In the genomic region with DNA sequence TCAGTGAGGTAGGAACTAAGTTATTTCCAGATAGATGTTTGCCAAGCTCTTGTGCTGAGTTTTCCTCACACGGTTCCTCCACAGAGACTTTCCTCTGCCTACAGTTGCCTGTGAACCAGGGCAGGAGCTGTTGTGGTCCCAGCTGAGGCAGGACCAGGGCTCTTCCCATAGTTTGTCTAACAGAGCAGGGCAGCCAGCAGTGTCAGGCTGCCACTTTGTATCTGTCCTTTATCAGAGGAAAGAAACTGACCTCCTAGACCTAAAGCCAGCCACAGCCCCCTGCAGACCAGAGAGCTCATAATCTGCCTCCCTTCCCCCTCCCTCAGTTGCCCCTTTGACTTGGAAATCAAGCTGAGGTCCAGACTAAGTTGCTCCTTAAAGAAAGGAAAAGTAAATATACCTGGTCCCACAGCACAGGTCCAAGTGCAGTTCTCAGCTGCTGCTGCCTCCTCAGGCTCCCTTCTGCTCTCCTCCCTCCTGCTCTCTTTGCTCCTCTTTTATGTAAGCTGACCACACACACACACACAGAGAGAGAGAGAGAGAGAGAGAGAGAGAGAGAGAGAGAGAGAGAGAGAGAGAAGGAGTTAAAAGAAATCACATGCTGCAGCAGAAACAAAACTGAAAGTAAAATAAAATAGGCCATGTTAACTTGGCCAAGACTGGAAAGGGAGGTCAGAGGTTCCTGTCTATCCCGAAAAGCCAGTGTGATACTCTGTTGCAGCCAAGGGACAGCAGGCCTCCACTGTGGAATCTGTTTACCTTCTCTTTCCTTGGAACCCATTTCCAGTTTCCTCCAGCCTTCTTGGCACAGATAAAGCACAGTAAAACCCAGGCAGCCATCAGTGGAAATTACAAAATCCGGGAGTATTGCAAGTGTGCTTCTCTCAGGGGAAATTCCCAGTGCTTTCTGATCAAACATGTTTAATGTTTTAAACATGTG, we compare ENCODE assay signal across 10 mouse cellular contexts. TPM values are rescaled to one million over a fixed set of nuclear protein-coding genes. Genes with fewer than 3 reads are reported as not detected.
DNase-seq lines count a peak whose midpoint lies in the region; ATAC-seq and TF ChIP-seq lines count a peak whose summit lies in the region.
"Not testable (repeated sequence)": the region's sequence is repeated elsewhere in the genome, so short reads cannot be mapped to it uniquely, and the experiment has no call there.
"Had no signal": no experiment of that assay in that cellular context is flagged by ENCODE, and none has a peak within 500 bp of the region (broad histone marks: within the 10 kb centered on the region; RNA-seq: fewer than 3 reads in every experiment).

Gm43302 (minus strand) TSS at position 470 of the 940 bp plus-strand sequence.
Gbp6 (minus strand) TSS at position 473 of the 940 bp plus-strand sequence.

- H3K4me2 ChIP-seq in hindbrain, postnatal 0 days (ENCODE audit: low read depth, low read length) = not testable (repeated sequence)
- peak within 1 kb of the TSS; percentile 46 for H3K4me2 ChIP-seq in lung, postnatal 0 days (replicated peaks; ENCODE audit: low read depth, low read length)

- peak within 1 kb of the TSS; percentile 5; the same call in 1 of the 2 replicates for H3K27ac ChIP-seq in hindbrain, postnatal 0 days
- H3K27ac ChIP-seq in lung, postnatal 0 days (ENCODE audit: low read length) = peak within 1 kb of the TSS; percentile 63
- H3K27ac ChIP-seq in small intestine, adult 2 months (ENCODE audit: insufficient read depth, low read depth, low read length) = peak within 1 kb of the TSS; percentile 71

- not testable (repeated sequence) for H3K27me3 ChIP-seq in hindbrain, postnatal 0 days (ENCODE audit: insufficient read depth, low read length); lung, postnatal 0 days (replicated peaks; ENCODE audit: insufficient read depth, low read length); small intestine, adult 2 months (ENCODE audit: control insufficient read depth, insufficient read depth, low read length)

- not testable (repeated sequence) for H3K36me3 ChIP-seq in hindbrain, postnatal 0 days (ENCODE audit: insufficient read depth, low read length); lung, postnatal 0 days (ENCODE audit: insufficient read depth, low read length); small intestine, adult 2 months (ENCODE audit: control insufficient read depth, insufficient read depth, low read length)

- not testable (repeated sequence) for H3K9ac ChIP-seq in hindbrain, postnatal 0 days (replicated peaks; ENCODE audit: low read length); lung, postnatal 0 days (replicated peaks; ENCODE audit: low read depth)

- H3K4me1 ChIP-seq in hindbrain, postnatal 0 days (ENCODE audit: insufficient read depth, low read length); lung, postnatal 0 days (ENCODE audit: insufficient read depth, low read depth, low read length); small intestine, adult 2 months (ENCODE audit: control insufficient read depth, insufficient read depth, insufficient read length, low read length): not testable (repeated sequence)

- H3K4me3 ChIP-seq in hindbrain, postnatal 0 days (ENCODE audit: low read length) = not testable (repeated sequence)
- 0 out of 2 replicates have a peak within 1 kb of the TSS, but pooled peaks have one; percentile 4 for H3K4me3 ChIP-seq in lung, postnatal 0 days (ENCODE audit: low read depth, low read length)
- H3K4me3 ChIP-seq in small intestine, adult 2 months (ENCODE audit: low read depth, low read length) = peak within 1 kb of the TSS; percentile 54

- ATAC-seq in common myeloid progenitor, adult 5-6 weeks (replicated peaks; ENCODE audit: low read depth, poor library complexity, severe bottlenecking) = 0 out of 2 replicates have a peak, but pooled peaks have one; percentile 17
- ATAC-seq in hindbrain, postnatal 0 days = not testable (repeated sequence)
- ATAC-seq in lung, postnatal 0 days = peak; percentile 79

- whole genome bisulfite sequencing in hindbrain, postnatal 0 days = 30% methylated on average over 3 of the region's 3 CpGs
- WGBS in lung, postnatal 0 days = 16% methylated on average over 3 of the region's 3 CpGs
- WGBS in small intestine, adult 2 months = 15% methylated on average over 3 of the region's 3 CpGs

- not testable (repeated sequence) for H3K9me3 ChIP-seq in hindbrain, postnatal 0 days (ENCODE audit: low read length); lung, postnatal 0 days (ENCODE audit: low read length)

- 0 out of 2 replicates have a peak, but pooled peaks have one; percentile 28 for TF ChIP-seq EP300 in lung, postnatal 0 days (IDR thresholded peaks at IDR 0.05)

- not testable (repeated sequence) for TF ChIP-seq POLR2A in small intestine, adult 2 months (IDR thresholded peaks at IDR 0.05; ENCODE audit: low read depth, low read length)

- TF ChIP-seq CTCF in hindbrain, postnatal 0 days (IDR thresholded peaks at IDR 0.05; ENCODE audit: low read depth); lung, postnatal 0 days (IDR thresholded peaks at IDR 0.05); small intestine, adult 2 months (IDR thresholded peaks at IDR 0.05; ENCODE audit: extremely low read depth, insufficient read length, insufficient replicate concordance, low read depth, low read length): not testable (repeated sequence)

- peak; percentile 33 for DNase-seq in 3134 (ENCODE audit: extremely low read depth, insufficient read length, low spot score)
- peak; percentile 25 to 31 for DNase-seq in adrenal gland, postnatal 36 days
- peak; percentile 75 to 89 for DNase-seq in heart, adult 9 months (ENCODE audit: low spot score in 2 of 2)
- DNase-seq in hindbrain, postnatal 0 days (ENCODE audit: low spot score) = peak; percentile 40
- peak; percentile 6 to 16 for DNase-seq in kidney, postnatal 4 days
- DNase-seq in lung, postnatal 0 days (ENCODE audit: low spot score) = peak; percentile 80

RNA-seq across cellular contexts. Expression of gene Gm43302, which starts in this region (rescaled TPM):
- total RNA-seq in adrenal gland, postnatal 36 days (2021) = not detected
- total RNA-seq in common myeloid progenitor, adult 5-6 weeks (2017) = not detected in 2 replicates
- 0.47 TPM in 1 of 2 replicates, not detected in the other for total RNA-seq in hindbrain, postnatal 0 days (2014; rRNA removed)
- not detected in 2 replicates for polyA plus RNA-seq in hindbrain, postnatal 0 days (2015; fragmentation: Nextera tagmentation; extraction: Ambion mirVana)
- 0.07 TPM in 2 replicates for polyA plus RNA-seq in lung, postnatal 0 days (2015; fragmentation: Nextera tagmentation; extraction: Ambion mirVana)
- polyA plus RNA-seq in small intestine, adult 2 months (2012; rRNA removed) = 0.30 and 1.1 TPM in 2 replicates
- polyA plus RNA-seq: embryonic facial prominence, embryonic 12.5 days; liver, embryonic 13.5 days had no signal

RNA-seq across cellular contexts. Expression of gene Gbp6, which starts in this region (rescaled TPM):
- 10 to 100 TPM; 11.1 to 14.5 TPM for total RNA-seq in adrenal gland, postnatal 36 days (2021)
- 0.78 and 1.2 TPM in 2 replicates for total RNA-seq in common myeloid progenitor, adult 5-6 weeks (2017)
- 2.3 and 3.9 TPM in 2 replicates for total RNA-seq in hindbrain, postnatal 0 days (2014; rRNA removed)
- polyA plus RNA-seq in hindbrain, postnatal 0 days (2015; fragmentation: Nextera tagmentation; extraction: Ambion mirVana) = 2.1 and 3.0 TPM in 2 replicates
- 3.1 and 4.5 TPM in 2 replicates for polyA plus RNA-seq in lung, postnatal 0 days (2015; fragmentation: Nextera tagmentation; extraction: Ambion mirVana)
- 1.0 and 3.2 TPM in 2 replicates for polyA plus RNA-seq in small intestine, adult 2 months (2012; rRNA removed)

Comparison
In these comparisons a context has a peak if more than half of its experiments do, and no peak if none do; other contexts are left out.
1. DNase-seq: peak in every context shown above with its lines; median percentile 82 in heart, adult 9 months; 80 in lung, postnatal 0 days; 40 in hindbrain, postnatal 0 days; 33 in 3134; 28 in adrenal gland, postnatal 36 days; 11 in kidney, postnatal 4 days.
2. H3K27ac ChIP-seq: peak in every context shown above with its lines; median percentile 71 in small intestine, adult 2 months; 63 in lung, postnatal 0 days; 5 in hindbrain, postnatal 0 days.